Mouse (Mus musculus) MEL-GATA-1-ER (cell line): ENCODE results near the gene Zfp850.
"Not testable (repeated sequence)": the region's sequence is repeated elsewhere in the genome, so short reads cannot be mapped to it uniquely, and the experiment has no call there.

ENCODE experiments used
- DNase-seq: peaks from one replicate; pipeline ENCODE4 v3.0.0-alpha.2; 2012; ENCODE audit warnings: low read depth; ENCODE audit errors: extremely low read depth

Zfp850 gene

GRCm38 (mm10) chr7:28013549-28014444, at the start of gene Zfp850:
Zfp850 (minus strand) TSS chr7:28014115.
- peak; percentile 31 for DNase-seq

DNA sequence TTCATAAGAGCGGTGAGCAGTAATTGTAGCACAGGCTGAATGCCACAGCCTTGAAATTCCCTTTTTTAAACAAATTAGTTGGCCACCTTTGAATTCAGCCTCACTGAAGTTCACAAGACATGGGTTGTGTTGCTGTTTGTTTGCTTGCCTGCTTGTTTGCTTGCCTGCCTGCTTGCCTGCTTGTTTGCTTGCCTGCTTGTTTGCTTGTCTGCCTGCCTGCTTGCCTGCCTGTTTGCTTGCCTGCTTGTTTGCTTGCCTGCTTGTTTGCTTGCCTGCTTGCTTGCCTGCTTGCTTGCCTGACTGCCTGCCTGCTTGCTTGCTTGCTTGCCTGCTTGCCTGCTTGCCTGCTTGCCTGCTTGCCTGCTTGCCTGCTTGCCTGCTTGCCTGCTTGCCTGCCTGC, 46.1 kb upstream of the Zfp850 start:
- DNase-seq, result no peak

- DNase-seq, result no peak
Observed at GRCm38 (mm10) chr7:28053046-28053930, 39.4 kb upstream of the Zfp850 start.

- DNase-seq, result no peak
Observed at GRCm38 (mm10) chr7:28050584-28050983, 36.7 kb upstream of the Zfp850 start.

DNA sequence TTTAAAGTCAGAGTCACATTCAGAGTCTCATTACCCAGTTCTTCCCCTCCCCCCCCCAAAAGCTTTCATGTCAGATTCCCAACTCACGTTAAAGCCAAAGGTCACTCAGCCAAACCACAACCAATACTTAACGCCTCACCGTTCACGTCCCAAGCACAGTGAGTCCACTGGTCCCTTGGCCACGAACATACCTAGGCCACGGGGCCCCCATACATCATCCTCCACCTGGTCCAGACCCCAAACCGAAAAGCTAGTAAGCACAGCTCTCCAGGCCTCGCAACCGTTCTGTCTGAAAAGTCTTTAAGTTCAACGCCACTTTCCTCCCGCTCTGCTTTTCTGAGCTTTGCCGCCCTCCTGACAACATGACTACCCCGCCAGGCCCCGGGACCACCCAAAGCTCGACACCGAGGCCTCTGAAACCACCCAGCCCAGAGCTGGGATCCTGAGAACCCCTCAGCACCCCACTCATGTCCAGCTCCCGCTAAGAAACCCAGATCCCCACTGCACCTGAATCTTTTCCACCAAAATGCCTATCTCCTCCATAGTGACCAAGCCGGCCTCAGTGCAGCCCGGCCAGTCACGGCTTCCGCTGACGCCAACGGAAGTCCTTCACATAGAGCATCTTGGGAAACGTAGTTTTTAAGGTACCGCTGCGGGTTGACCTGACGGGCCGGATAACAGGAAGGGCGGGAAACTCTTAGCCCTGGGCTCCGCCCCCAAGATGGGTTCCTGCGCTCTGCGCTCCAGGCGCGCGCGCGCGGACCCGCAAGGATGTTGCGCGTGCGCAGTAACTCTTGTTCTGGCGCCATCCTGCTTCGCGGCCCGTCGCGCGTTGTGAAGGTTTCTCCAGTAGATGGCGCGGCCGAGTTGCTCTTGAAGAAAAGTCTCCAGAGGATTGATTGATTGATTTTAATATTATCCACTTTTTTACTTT, 35.8 kb upstream of the Zfp850 start, which contains the start of gene Psmc4:
Gene Psmc4, minus strand, starts transcription at position 626 of the 934 bp plus-strand sequence.
- DNase-seq, result peak; percentile 96

- DNase-seq, result no peak
Observed at GRCm38 (mm10) chr7:28044524-28044923, 30.6 kb upstream of the Zfp850 start.

DNA sequence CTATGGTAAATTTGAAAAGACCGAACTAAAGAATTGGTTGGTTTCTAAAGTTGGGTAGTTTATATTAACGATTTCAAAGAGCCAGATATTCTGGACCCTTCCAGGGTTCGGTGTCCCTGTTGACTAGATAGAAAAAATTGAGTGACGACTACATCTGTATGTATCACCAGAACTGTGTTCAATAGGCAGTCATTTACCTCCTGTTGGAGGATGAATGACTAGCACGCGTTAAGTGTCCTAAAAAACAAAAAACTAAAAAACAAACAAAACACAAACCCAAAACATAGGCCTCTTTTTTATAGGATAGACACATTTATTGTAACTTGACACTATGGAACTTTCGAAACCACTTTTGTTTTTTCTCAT, 513 bp upstream of the Zfp850 start:
- no peak for DNase-seq

DNA sequence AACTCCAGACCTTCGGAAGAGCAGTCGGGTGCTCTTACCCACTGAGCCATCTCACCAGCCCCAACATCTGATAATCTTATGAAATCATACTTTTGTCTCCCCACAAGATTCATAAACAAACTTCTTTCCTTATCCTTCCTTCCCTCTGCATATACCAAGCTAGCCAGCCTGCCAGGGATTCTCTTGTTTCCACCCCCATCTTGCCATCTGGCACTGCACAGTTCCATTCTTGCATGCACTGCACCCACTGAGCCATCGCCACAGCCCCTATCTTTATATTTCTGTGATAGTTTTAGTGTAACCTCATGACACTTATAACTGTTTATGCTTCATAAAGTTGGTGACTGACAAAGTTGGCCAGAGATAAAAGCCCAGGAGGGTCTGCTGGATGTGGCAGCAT, 3.6 kb downstream of the Zfp850 start:
- DNase-seq, result no peak

- DNase-seq, result no peak
Observed at GRCm38 (mm10) chr7:27982197-27982596, 31.7 kb downstream of the Zfp850 start.

- peak; percentile 69 for DNase-seq
Observed at GRCm38 (mm10) chr7:27978683-27979528, 35.0 kb downstream of the Zfp850 start, which contains the start of gene Zfp780b. Zfp780b (minus strand) TSS chr7:27979171.

DNA sequence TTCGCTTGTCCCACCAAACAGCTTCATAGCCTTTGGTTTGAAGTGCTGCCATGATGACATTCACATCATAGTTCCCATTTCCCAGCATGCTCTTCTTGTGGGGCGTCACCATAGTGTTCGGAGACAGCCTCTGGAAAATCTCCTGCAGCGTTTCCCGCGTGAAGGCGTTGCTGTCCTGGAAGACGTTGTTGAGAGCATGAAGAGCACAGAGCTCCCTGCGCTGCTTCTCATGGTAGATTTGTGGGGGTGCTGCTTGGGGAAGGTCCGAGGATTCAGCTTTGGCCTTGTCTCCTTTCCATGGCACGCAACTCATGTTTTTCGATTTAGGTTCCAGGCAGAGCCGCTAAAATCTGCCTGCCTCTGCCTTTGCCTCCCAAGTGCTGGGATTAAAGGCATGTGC, 64.5 kb downstream of the Zfp850 start:
- not testable (repeated sequence) for DNase-seq

- DNase-seq, result not testable (repeated sequence)
Observed at GRCm38 (mm10) chr7:27941869-27942268, 72.0 kb downstream of the Zfp850 start.
